Mouse (Mus musculus): ENCODE data around the gene Tmem97.

- TF ChIP-seq CTCF (IDR thresholded peaks at IDR 0.05; ENCODE audit: insufficient read depth, low read length) (no peak), POLR2A (IDR thresholded peaks at IDR 0.05; ENCODE audit: borderline replicate concordance, extremely low read depth, low read depth, low read length) (no peak)
Observed at GRCm38 (mm10) chr11:78594271-78594964, 43.8 kb upstream of the Tmem97 start.
